Mouse (Mus musculus) thymus, postnatal 4 days (tissue): Measurements from ENCODE around the gene Mcts2.

ENCODE experiments used
- DNase-seq: peaks from one replicate; pipeline ENCODE4 v3.0.0; 2021

Mcts2 gene

DNA sequence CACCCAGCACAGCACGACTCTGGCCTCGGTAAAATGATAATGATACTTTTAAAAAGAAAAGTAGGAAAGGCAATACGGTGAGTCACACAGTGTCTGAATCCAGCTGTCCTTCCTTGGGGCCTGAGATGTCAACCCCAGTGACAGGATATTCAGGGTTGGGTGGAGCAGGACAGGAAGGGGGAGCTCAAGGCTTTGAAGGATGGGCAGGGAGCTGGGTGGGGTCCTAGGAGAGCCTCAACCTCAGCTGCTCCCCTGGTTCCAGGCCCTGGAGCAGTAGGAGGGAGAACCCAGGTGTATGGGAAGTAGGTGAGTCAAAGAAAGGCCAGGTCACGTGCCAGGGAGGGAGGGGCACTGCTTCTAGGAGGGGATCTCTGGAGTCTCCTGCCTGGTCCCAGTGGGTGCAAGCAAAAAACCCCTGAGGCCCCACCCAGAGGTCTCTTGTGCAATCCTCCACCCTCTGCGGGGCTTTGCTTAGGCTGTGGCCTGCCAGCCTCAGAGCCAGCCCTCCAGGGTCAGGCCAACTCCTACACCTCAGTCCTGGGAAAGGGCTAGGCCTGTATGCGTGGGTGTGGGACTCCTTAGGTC lies 40.0 kb downstream of the Mcts2 start:
- no peak for DNase-seq

DNA sequence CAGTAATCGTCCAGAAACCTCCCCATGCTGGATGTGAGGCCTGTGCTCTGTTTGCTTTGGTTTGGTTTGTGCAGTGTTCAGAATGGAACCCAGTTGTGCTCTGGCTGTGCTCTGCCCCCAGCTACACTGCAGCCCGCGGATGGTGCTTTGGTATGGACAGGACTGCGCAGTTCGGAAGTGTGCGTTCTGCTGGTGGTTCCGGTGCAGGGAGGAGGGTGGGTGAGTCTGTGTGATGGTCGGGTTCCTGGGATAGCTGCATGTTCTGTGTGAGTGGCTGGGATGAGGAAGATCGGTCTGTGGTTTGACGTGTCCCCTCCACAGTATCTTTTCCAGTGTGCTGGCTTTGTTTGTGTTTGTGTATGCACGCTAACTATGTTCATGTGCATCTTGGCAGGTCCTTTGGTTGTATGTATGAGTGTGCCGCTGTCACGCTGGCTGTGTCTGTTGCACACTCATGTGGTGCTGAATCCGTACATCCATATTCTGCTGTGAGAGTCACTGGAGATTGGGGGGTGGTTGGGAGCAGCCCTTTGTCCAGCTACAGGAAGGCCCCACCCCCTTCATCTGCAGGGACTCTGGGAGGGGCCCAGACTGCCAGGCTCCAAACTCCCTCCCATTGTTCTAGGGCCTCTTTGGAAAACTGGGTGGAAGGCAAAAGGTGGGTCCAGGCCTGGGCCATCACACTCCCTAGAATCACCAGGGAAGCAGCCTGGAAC lies 41.1 kb downstream of the Mcts2 start:
- DNase-seq: no peak

DNA sequence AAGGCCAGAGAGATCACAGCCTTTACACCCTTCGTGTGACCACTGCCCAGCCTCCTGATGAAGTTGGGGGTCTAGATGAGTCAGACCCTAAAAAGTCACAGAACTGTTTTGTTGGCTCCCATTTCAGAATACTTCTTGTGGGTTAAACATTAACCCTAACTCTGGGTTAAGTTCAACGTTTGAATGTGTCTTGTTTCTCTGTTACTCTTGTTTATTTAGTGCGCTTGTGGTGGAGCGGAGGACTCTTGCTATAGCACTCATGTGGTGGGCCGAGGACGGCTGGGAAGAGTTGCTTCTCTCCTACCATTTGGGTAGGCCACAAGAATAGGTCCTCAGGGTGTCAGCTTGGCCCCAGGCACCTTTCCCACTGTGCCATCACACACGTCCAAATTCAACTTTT lies 41.8 kb downstream of the Mcts2 start:
- no peak for DNase-seq

DNA sequence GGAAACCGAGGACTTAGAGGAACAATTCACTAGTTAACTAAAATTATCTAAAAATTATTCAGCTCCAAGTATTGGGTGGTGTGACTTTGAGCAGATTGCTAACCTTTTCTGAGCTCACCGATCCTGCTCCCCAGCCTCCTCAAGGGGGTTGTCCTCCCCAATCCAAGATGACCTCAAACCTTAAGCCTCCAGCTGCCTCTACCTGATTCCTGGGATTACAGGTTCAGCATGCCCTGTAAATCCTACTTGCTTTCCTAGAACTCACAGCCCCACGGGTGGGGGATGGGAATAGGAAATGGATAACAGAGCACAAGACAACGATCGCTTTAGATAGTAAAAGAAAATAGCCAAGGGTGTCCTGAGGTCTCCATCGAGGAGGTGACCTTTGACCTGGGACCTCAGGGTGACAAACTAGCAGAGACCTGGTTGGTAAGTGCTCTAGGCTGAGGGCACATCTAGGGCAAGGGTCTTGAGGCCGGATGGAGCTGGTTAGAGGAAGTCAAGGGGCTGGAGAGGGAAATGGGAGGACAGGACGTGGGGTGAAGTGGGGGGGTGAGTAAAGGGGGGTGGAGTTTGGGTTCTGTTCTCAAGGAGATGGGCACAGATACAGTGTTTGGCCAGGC lies 42.3 kb downstream of the Mcts2 start:
- no peak for DNase-seq

DNA sequence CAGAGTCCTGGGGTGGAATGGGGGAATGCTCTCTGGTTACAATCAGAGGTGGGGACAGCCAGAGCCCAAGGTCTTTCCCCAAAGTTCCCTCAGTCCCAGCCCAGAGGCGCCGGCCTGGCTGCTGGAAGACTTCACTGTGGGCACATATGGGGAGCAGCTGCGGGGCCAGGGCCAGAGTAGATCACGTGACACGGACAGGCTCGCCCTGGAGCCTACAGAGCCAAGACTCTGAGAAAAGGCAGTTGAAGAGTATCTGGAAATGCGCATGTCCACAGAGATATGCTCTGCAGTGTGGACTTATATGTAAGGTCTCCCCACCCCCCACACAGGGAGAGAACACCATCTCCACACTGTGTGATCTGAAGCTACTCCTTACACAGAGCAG lies 42.8 kb downstream of the Mcts2 start:
- DNase-seq: no peak

DNA sequence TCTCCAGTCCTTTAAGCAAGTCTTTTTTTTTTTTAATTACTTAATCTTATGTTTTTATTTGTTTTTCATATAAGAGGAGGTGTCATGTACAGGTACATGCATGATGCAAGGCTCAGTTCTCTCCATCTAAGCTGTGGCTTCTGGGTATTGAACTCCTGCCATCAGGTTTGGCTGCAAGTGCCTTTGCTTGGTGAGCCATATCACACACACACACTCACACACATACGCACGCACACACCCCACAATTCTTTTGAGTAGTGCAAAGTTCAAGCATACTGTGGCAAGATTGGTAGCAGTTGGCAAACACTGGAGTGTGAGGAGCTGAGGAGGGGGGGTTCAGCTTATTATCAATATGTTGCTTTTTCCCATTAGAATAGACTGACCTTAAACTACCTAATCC lies 46.4 kb downstream of the Mcts2 start:
- DNase-seq: no peak

DNA sequence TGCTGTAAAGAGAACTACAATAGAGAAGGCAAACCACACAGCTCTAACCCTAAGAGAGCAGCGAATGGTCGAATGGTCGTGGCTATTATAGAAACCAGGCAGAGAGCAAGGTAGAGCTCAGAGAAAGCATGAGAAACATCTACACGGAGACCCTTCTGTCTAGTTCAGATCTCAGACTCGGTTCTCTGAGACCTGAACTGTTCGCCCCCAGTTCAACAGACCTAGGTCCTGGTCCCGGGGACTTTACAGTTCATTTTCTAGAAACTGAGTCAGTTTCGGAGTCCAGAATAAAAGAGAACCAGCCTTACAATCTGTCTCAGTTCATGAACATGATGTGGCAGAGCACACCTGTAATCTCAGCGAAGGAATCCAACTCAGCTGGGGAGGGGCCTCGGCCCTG lies 47.7 kb downstream of the Mcts2 start:
- DNase-seq: no peak

DNA sequence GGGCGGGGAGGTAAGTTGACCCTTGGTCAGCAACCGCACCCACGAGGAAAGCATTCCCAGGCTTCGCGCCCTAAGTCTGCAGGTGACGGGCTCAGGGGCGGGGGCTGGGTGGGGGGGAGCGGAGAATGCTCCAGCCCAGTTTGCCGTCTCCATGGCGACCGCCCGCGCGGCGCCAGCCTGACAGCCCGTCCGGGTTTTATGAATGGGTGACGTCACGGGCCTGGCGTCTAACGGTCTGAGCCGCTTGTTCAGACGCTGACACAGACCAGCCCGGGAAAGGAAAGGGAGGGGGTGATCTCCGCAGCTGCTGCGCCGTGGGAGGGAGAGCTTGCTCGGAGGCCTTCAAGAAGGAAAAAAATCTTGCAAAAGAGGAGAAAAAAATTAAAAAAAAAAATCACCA lies 48.1 kb downstream of the Mcts2 start:
- DNase-seq: peak; percentile 87

DNA sequence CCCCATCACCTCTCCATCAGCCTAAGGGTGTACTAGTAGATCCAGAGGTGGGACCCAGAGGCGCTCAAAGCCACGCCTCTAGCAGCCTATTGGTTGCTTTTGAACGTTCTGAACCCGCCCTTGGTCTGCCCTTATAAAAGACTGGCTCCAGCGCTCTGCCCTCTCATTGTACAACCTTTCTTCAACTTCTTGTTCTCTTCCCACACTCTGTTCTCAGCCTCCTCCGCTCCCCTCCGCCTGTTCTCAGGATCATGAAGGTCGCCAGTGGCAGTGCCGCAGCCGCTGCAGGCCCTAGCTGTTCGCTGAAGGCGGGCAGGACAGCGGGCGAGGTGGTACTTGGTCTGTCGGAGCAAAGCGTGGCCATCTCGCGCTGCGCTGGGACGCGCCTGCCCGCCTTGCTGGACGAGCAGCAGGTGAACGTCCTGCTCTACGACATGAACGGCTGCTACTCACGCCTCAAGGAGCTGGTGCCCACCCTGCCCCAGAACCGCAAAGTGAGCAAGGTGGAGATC lies 49.3 kb downstream of the Mcts2 start, which contains the start of gene Id1:
Gene Id1 (plus strand): TSS at position 162 of the 512 bp plus-strand sequence.
- DNase-seq: peak; percentile 82

DNA sequence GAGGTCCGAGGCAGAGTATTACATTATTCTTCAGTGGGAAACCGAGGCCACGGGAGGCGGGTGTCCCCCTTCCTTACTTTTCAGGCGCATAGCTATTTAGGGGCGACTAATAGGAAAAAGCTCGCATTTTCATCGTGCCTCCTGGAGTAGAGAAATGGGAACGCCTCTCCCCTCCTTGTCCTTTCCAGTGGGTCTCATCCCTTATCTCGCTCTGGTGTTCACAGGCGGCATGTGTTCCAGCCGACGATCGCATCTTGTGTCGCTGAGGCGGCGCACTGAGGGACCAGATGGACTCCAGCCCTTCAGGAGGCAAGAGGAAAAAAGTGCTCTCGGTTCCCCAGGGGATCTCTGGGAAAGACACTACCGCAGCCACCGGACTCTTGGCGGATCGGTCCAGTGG lies 49.9 kb downstream of the Mcts2 start:
- DNase-seq: peak; percentile 40
